In genomic region chr17:12671029-12671605, GRCm38 (mm10) we compare ENCODE assay signal across 22 mouse cellular contexts. TPM values are rescaled to one million over a fixed set of nuclear protein-coding genes. Genes with fewer than 3 reads are reported as not detected.
DNase-seq lines count a peak whose midpoint lies in the region; ATAC-seq and TF ChIP-seq lines count a peak whose summit lies in the region.
"Had no signal": no experiment of that assay in that cellular context is flagged by ENCODE, and none has a peak within 500 bp of the region (broad histone marks: within the 10 kb centered on the region; RNA-seq: fewer than 3 reads in every experiment).

No protein-coding gene starts in this region.

- no peaks in the 10 kb centered on the region for H3K9me3 ChIP-seq in liver, embryonic 13.5 days (replicated peaks)
- H3K9me3 ChIP-seq in midbrain, postnatal 0 days (ENCODE audit: low read length) = no peaks in the 10 kb centered on the region
- H3K9me3 ChIP-seq: heart, embryonic 13.5 days; hindbrain, embryonic 15.5 days had no signal

- peak; percentile 26; the same call in 1 of the 2 replicates for ATAC-seq in liver, embryonic 13.5 days (ENCODE audit: low read depth)
- ATAC-seq in midbrain, postnatal 0 days (ENCODE audit: low FRiP score) = no peak
- ATAC-seq: forebrain, postnatal 0 days; midbrain, embryonic 16.5 days had no signal

- H3K36me3 ChIP-seq in liver, embryonic 13.5 days = no peaks in the 10 kb centered on the region
- no peaks in the 10 kb centered on the region for H3K36me3 ChIP-seq in midbrain, postnatal 0 days (ENCODE audit: insufficient read depth, low read length)
- H3K36me3 ChIP-seq: heart, embryonic 13.5 days; hindbrain, embryonic 15.5 days had no signal

- no peak overlapping the region for H3K4me2 ChIP-seq in liver, embryonic 13.5 days
- H3K4me2 ChIP-seq in midbrain, postnatal 0 days (ENCODE audit: low read depth, low read length, poor library complexity, severe bottlenecking) = no peak overlapping the region
- H3K4me2 ChIP-seq: heart, embryonic 13.5 days; hindbrain, embryonic 15.5 days had no signal

- no peak overlapping the region for H3K9ac ChIP-seq in liver, embryonic 13.5 days
- no peak overlapping the region for H3K9ac ChIP-seq in midbrain, postnatal 0 days (replicated peaks; ENCODE audit: low read length, poor library complexity, severe bottlenecking)
- H3K9ac ChIP-seq: forebrain, postnatal 0 days; heart, embryonic 13.5 days; hindbrain, embryonic 15.5 days had no signal

- peaks cover 42% of the 10 kb centered on the region for H3K4me1 ChIP-seq in liver, embryonic 13.5 days (replicated peaks)
- no peaks in the 10 kb centered on the region for H3K4me1 ChIP-seq in midbrain, postnatal 0 days (ENCODE audit: insufficient read depth, low read length)
- H3K4me1 ChIP-seq: hindbrain, embryonic 15.5 days had no signal

- DNase-seq in liver, embryonic 13.5 days = no peak
- no peak for DNase-seq in liver
- DNase-seq in kidney, adult 8-10 months = peak; percentile 67 to 87
- DNase-seq in kidney, postnatal 14 days = peak; percentile 71
- DNase-seq in yolk sac, embryonic 10.5 days (ENCODE audit: low spot score) = peak; percentile 68
- no peak for DNase-seq in midbrain, postnatal 0 days (ENCODE audit: low spot score)
- DNase-seq in adrenal gland, adult (ENCODE audit: inconsistent age in 2 of 2, low spot score in 1 of 2) = no peak
- DNase-seq: adrenal gland, adult 8-10 months; cerebellum, postnatal 14 days; embryo, embryonic 11 days; forebrain, postnatal 0 days; heart, postnatal 36 days; lung, adult 2 months; lung, postnatal 36 days; right cerebral cortex, postnatal 14 days; thymus, postnatal 14 days had no signal

- H3K27me3 ChIP-seq in liver, embryonic 13.5 days = no peaks in the 10 kb centered on the region
- no peaks in the 10 kb centered on the region for H3K27me3 ChIP-seq in midbrain, postnatal 0 days (ENCODE audit: insufficient read depth, low read length)
- H3K27me3 ChIP-seq: heart, embryonic 13.5 days; hindbrain, embryonic 15.5 days had no signal

- no peak for TF ChIP-seq CTCF in midbrain, postnatal 0 days (IDR thresholded peaks at IDR 0.05)

- H3K4me3 ChIP-seq in liver, embryonic 13.5 days (replicated peaks) = no peak overlapping the region
- H3K4me3 ChIP-seq in midbrain, postnatal 0 days (ENCODE audit: low read depth, low read length) = no peak overlapping the region
- H3K4me3 ChIP-seq: heart, embryonic 13.5 days; hindbrain, embryonic 15.5 days had no signal

- H3K27ac ChIP-seq in liver, embryonic 13.5 days = peak overlapping the region; percentile 59; the same call in 1 of the 2 replicates
- no peak overlapping the region for H3K27ac ChIP-seq in midbrain, postnatal 0 days (ENCODE audit: low read depth, low read length)
- H3K27ac ChIP-seq: heart, embryonic 13.5 days; hindbrain, embryonic 15.5 days had no signal

- WGBS in liver, embryonic 13.5 days (ENCODE audit: insufficient replicate concordance) = 61% methylated on average over 5 of the region's 5 CpGs
- WGBS in midbrain, postnatal 0 days = 91% methylated on average over 5 of the region's 5 CpGs

RNA-seq across cellular contexts. Expression of gene Slc22a1, which starts 4.5 kb away (rescaled TPM):
- polyA plus RNA-seq in liver, embryonic 13.5 days (2015; fragmentation: Nextera tagmentation; extraction: Ambion mirVana) = not detected in 2 replicates
- not detected in 2 replicates for total RNA-seq in midbrain, postnatal 0 days (2014; rRNA removed)
- not detected in 2 replicates for polyA plus RNA-seq in midbrain, postnatal 0 days (2015; fragmentation: Nextera tagmentation; extraction: Ambion mirVana)
- total RNA-seq: forebrain, postnatal 0 days; megakaryocyte-erythroid progenitor cell, adult 5-6 weeks; neutrophil, adult 5-6 weeks had no signal
- polyA plus RNA-seq: forebrain, postnatal 0 days; hindbrain, embryonic 15.5 days; limb, embryonic 11.5 days; midbrain, embryonic 16.5 days had no signal

Comparison
In these comparisons a context has a peak if more than half of its experiments do, and no peak if none do; other contexts are left out.
1. DNase-seq: peak in kidney, adult 8-10 months (2 of 2), kidney, postnatal 14 days (single experiment) and yolk sac, embryonic 10.5 days (single experiment); none in liver, embryonic 13.5 days (single experiment), liver (single experiment), midbrain, postnatal 0 days (single experiment) and adrenal gland, adult (0 of 2).